Mouse (Mus musculus) heart, adult 2 months (tissue): ENCODE measurements around the gene Cd200.

Experiments used
- CTCF ChIP-seq: fragments of 200-600 bp; IDR thresholded peaks from 2 replicates; pipeline ENCODE4 v1.8.1; 2022; ENCODE audit warnings: antibody characterized with exemption, mild to moderate bottlenecking, moderate library complexity
- EP300 ChIP-seq: fragments of 200-500 bp; IDR thresholded peaks from 2 replicates; pipeline ENCODE4 v1.6.1; 2011; ENCODE audit warnings: low read depth, low read length, control low read depth; ENCODE audit not compliant: insufficient read depth

DNA sequence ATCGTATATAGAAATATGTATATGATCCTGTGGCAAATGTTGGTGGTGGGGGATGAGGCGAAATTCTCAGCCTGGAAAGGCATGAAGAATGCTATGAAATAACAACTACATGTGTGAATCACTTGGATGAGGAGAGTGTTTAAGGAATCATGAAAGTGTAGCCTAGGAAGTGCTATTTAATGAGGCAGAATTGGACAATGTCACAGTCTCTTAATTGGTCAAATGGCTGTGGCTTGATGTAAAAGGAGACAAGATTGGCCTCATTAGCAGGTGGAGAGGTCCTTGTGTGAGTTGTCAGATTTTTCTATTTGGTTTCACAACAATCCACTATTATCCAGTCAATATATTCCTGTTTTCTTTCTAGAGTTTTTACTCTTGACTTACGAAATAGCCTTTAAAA lies 17.2 kb downstream of the Cd200 start:
- no peak for TF ChIP-seq EP300
- TF ChIP-seq CTCF: no peak
